8 mouse cellular contexts compared by ENCODE assay signal in the genomic region with DNA sequence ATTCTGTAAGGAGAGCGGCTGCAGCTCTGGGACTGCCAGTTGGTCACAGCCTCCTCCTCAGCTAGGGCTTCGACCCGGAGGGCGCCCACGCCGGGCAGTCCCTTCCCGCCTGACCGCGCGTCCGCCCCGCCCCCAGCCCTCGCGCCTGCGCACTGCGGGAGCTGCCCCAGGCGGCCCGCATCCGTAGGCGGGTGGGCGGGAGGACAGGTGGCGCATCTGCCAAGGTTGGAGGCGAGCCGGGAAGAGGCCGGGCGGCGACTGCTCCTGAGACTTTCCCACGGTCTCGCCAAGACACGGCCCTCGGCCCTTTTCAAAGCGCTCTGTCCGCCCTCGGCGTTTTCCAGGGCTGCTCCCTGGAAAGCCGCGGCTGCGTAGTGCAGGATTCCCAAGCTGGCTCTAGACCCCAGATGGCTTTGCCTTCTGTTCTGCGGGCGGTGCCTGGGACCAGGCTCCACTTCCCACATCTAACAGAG. TPM values are rescaled to one million over a fixed set of nuclear protein-coding genes. Genes with fewer than 3 reads are reported as not detected.
DNase-seq lines count a peak whose midpoint lies in the region; ATAC-seq lines count a peak whose summit lies in the region.

A gene (minus strand): TSS at position 464 of the 473 bp plus-strand sequence.

- peaks cover 12% of the 10 kb centered on the region for H3K4me1 ChIP-seq in embryonic facial prominence, embryonic 13.5 days
- H3K4me1 ChIP-seq in heart, embryonic 10.5 days = peaks cover 11% of the 10 kb centered on the region
- H3K4me1 ChIP-seq in kidney, embryonic 14.5 days (ENCODE audit: control insufficient read depth, insufficient read depth, low read length) = peaks cover 4% of the 10 kb centered on the region; the same call in 1 of the 2 replicates
- no peaks in the 10 kb centered on the region for H3K4me1 ChIP-seq in liver, embryonic 11.5 days (replicated peaks; ENCODE audit: control insufficient read depth, insufficient read depth, low read length)
- no peaks in the 10 kb centered on the region for H3K4me1 ChIP-seq in neural tube, embryonic 11.5 days (ENCODE audit: control insufficient read depth, insufficient read depth, low read length)

- H3K27me3 ChIP-seq in embryonic facial prominence, embryonic 13.5 days = peaks cover 66% of the 10 kb centered on the region
- H3K27me3 ChIP-seq in heart, embryonic 10.5 days (ENCODE audit: insufficient read depth, poor library complexity, severe bottlenecking) = peaks cover 69% of the 10 kb centered on the region
- peaks cover 43% of the 10 kb centered on the region for H3K27me3 ChIP-seq in kidney, embryonic 14.5 days (ENCODE audit: control insufficient read depth, insufficient read depth, low read length)
- peaks cover 41% of the 10 kb centered on the region for H3K27me3 ChIP-seq in liver, embryonic 11.5 days (replicated peaks; ENCODE audit: control insufficient read depth, insufficient read depth, low read length)
- peaks cover 10% of the 10 kb centered on the region for H3K27me3 ChIP-seq in neural tube, embryonic 11.5 days (ENCODE audit: control insufficient read depth, insufficient read depth, low read length)

- peak within 1 kb of the TSS; percentile 80 for H3K4me2 ChIP-seq in embryonic facial prominence, embryonic 13.5 days
- peak within 1 kb of the TSS; percentile 88 for H3K4me2 ChIP-seq in kidney, embryonic 14.5 days (replicated peaks; ENCODE audit: low read depth, low read length)
- peak within 1 kb of the TSS; percentile 74 for H3K4me2 ChIP-seq in liver, embryonic 11.5 days
- peak within 1 kb of the TSS; percentile 76 for H3K4me2 ChIP-seq in neural tube, embryonic 11.5 days (ENCODE audit: low read depth)

- peak; percentile 89 to 92 for DNase-seq in left cerebral cortex, adult 18-20 months (ENCODE audit: low spot score in 2 of 2)
- DNase-seq in left cerebral cortex, adult 11 months (ENCODE audit: low spot score) = no peak
- no peak for DNase-seq in heart, embryonic 10.5 days (ENCODE audit: low spot score)
- DNase-seq in liver, embryonic 11.5 days (ENCODE audit: low spot score) = peak; percentile 68
- peak; percentile 88 for DNase-seq in neural tube, embryonic 11.5 days (ENCODE audit: low spot score)
- DNase-seq in thymus, postnatal 14 days = peak; percentile 45

- H3K9me3 ChIP-seq in embryonic facial prominence, embryonic 13.5 days = no peaks in the 10 kb centered on the region
- no peaks in the 10 kb centered on the region for H3K9me3 ChIP-seq in heart, embryonic 10.5 days
- H3K9me3 ChIP-seq in kidney, embryonic 14.5 days (ENCODE audit: control insufficient read depth, low read length) = no peaks in the 10 kb centered on the region
- H3K9me3 ChIP-seq in liver, embryonic 11.5 days (ENCODE audit: control insufficient read depth, low read length) = no peaks in the 10 kb centered on the region
- H3K9me3 ChIP-seq in neural tube, embryonic 11.5 days (ENCODE audit: control insufficient read depth, low read length) = no peaks in the 10 kb centered on the region

- under 1% methylated on average over 40 of the region's 40 CpGs for WGBS in embryonic facial prominence, embryonic 13.5 days
- WGBS in heart, embryonic 10.5 days = 1% methylated on average over 40 of the region's 40 CpGs
- under 1% methylated on average over 40 of the region's 40 CpGs for WGBS in kidney, embryonic 14.5 days
- WGBS in liver, embryonic 11.5 days = 2% methylated on average over 40 of the region's 40 CpGs
- WGBS in neural tube, embryonic 11.5 days = under 1% methylated on average over 40 of the region's 40 CpGs

- H3K27ac ChIP-seq in embryonic facial prominence, embryonic 13.5 days = no peak within 1 kb of the TSS
- H3K27ac ChIP-seq in heart, embryonic 10.5 days = peak within 1 kb of the TSS; percentile 65; the same call in 1 of the 2 replicates
- H3K27ac ChIP-seq in kidney, embryonic 14.5 days (ENCODE audit: low read depth, low read length) = no peak within 1 kb of the TSS
- no peak within 1 kb of the TSS for H3K27ac ChIP-seq in liver, embryonic 11.5 days (ENCODE audit: low read depth, low read length)
- H3K27ac ChIP-seq in neural tube, embryonic 11.5 days (ENCODE audit: low read depth, low read length) = no peak within 1 kb of the TSS

- peak within 1 kb of the TSS; percentile 70 for H3K9ac ChIP-seq in embryonic facial prominence, embryonic 13.5 days
- peak within 1 kb of the TSS; percentile 52 for H3K9ac ChIP-seq in kidney, embryonic 14.5 days (ENCODE audit: low read depth, low read length)
- H3K9ac ChIP-seq in liver, embryonic 11.5 days (ENCODE audit: low read depth, low read length) = no peak within 1 kb of the TSS; the same call in 1 of the 2 replicates
- peak within 1 kb of the TSS; percentile 57 for H3K9ac ChIP-seq in neural tube, embryonic 11.5 days (ENCODE audit: low read length)

- H3K36me3 ChIP-seq in embryonic facial prominence, embryonic 13.5 days = no peaks in the 10 kb centered on the region
- H3K36me3 ChIP-seq in heart, embryonic 10.5 days = no peaks in the 10 kb centered on the region
- H3K36me3 ChIP-seq in kidney, embryonic 14.5 days (ENCODE audit: control insufficient read depth, insufficient read depth, low read length) = no peaks in the 10 kb centered on the region
- H3K36me3 ChIP-seq in liver, embryonic 11.5 days (ENCODE audit: control insufficient read depth, insufficient read depth, low read length) = no peaks in the 10 kb centered on the region
- H3K36me3 ChIP-seq in neural tube, embryonic 11.5 days (ENCODE audit: control insufficient read depth, insufficient read depth, low read length) = no peaks in the 10 kb centered on the region

- no peak for ATAC-seq in embryonic facial prominence, embryonic 13.5 days (ENCODE audit: insufficient number of reproducible peaks, insufficient read depth, low FRiP score, low TSS enrichment, low read depth)
- ATAC-seq in kidney, embryonic 14.5 days (ENCODE audit: low FRiP score, low TSS enrichment) = peak; percentile 90
- peak; percentile 20; the same call in 1 of the 2 replicates for ATAC-seq in liver, embryonic 11.5 days (replicated peaks; ENCODE audit: low FRiP score)
- ATAC-seq in neural tube, embryonic 11.5 days (ENCODE audit: insufficient read depth, low FRiP score, low TSS enrichment) = peak; percentile 72

- H3K4me3 ChIP-seq in embryonic facial prominence, embryonic 13.5 days = peak within 1 kb of the TSS; percentile 59
- peak within 1 kb of the TSS; percentile 68 for H3K4me3 ChIP-seq in heart, embryonic 10.5 days
- peak within 1 kb of the TSS; percentile 56 for H3K4me3 ChIP-seq in kidney, embryonic 14.5 days (ENCODE audit: low read length)
- H3K4me3 ChIP-seq in liver, embryonic 11.5 days (ENCODE audit: low read depth, low read length) = peak within 1 kb of the TSS; percentile 53
- H3K4me3 ChIP-seq in neural tube, embryonic 11.5 days (ENCODE audit: low read depth, low read length) = peak within 1 kb of the TSS; percentile 47

RNA-seq across cellular contexts. Expression of the gene that starts here (rescaled TPM):
- 1 to 10 TPM; 1.1 to 1.8 TPM for total RNA-seq in left cerebral cortex, adult 18-20 months (2021)
- 5.2 and 8.0 TPM in 2 replicates for polyA plus RNA-seq in embryonic facial prominence, embryonic 13.5 days (2015; fragmentation: Nextera tagmentation; extraction: Ambion mirVana)
- 2.1 and 2.2 TPM in 2 replicates for polyA plus RNA-seq in heart, embryonic 10.5 days (2016; fragmentation: Nextera tagmentation; extraction: Ambion mirVana)
- 3.4 and 5.2 TPM in 2 replicates for polyA plus RNA-seq in kidney, embryonic 14.5 days (2014; fragmentation: Nextera tagmentation; extraction: Ambion mirVana)
- polyA plus RNA-seq in liver, embryonic 11.5 days (2014; fragmentation: Nextera tagmentation; extraction: Ambion mirVana) = 0.82 and 2.0 TPM in 2 replicates
- 2.5 and 2.7 TPM in 2 replicates for polyA plus RNA-seq in neural tube, embryonic 11.5 days (2014; fragmentation: Nextera tagmentation; extraction: Ambion mirVana)

Comparison
In these comparisons a context has a peak if more than half of its experiments do, and no peak if none do; other contexts are left out.
1. DNase-seq: peak in left cerebral cortex, adult 18-20 months (2 of 2), liver, embryonic 11.5 days (single experiment), neural tube, embryonic 11.5 days (single experiment) and thymus, postnatal 14 days (single experiment); none in left cerebral cortex, adult 11 months (single experiment) and heart, embryonic 10.5 days (single experiment).
2. Peak in every context shown above with its lines, with median percentiles within 50 percentile points of each other: H3K4me2 ChIP-seq and H3K4me3 ChIP-seq.